Mouse (Mus musculus) ES-E14 (cell line): Measurements from ENCODE around the gene Hoxb4. TPM values are rescaled to one million over a fixed set of nuclear protein-coding genes. Genes with fewer than 3 reads are reported as not detected.

Source experiments
- DNase-seq: peaks from one replicate; pipeline ENCODE4 v3.0.0-alpha.2; 2013; ENCODE audit warnings: low read depth, low spot score
- H3K27ac ChIP-seq: 2 replicates; pipeline ENCODE4 v1.5.1; 2012; ENCODE audit warnings: low read depth, mild to moderate bottlenecking, low read length, moderate library complexity, mixed read lengths; ENCODE audit not compliant: poor library complexity, insufficient read depth, severe bottlenecking
- H3K36me3 ChIP-seq: 2 replicates; pipeline ENCODE4 v1.6.1; 2012; ENCODE audit warnings: mild to moderate bottlenecking, low read length, moderate library complexity, mixed read lengths; ENCODE audit not compliant: control insufficient read depth, poor library complexity, insufficient read depth, severe bottlenecking
- H3K4me1 ChIP-seq, 2 experiments: fragments of 150-350 bp in 1 of 2; sonication (generic) in 1 of 2; 2 replicates each; pipeline ENCODE4 v1.6.1; 2012; ENCODE audit warnings: low read length in 2 of 2, mild to moderate bottlenecking in 1 of 2, mixed read lengths in 1 of 2; ENCODE audit not compliant: control insufficient read depth in 2 of 2, insufficient read depth in 2 of 2, poor library complexity in 1 of 2
- H3K4me3 ChIP-seq, 2 experiments: fragments of 150-350 bp in 1 of 2; sonication (generic) in 1 of 2; 2 replicates each; pipeline ENCODE4 v1.5.1; 2012; ENCODE audit warnings: low read length in 2 of 2, low read depth in 1 of 2, mild to moderate bottlenecking in 1 of 2, mixed read lengths in 1 of 2; ENCODE audit not compliant: insufficient read depth in 1 of 2, poor library complexity in 1 of 2, severe bottlenecking in 1 of 2
- H3K9ac ChIP-seq: 2 replicates; pipeline ENCODE4 v1.6.1; 2012; ENCODE audit warnings: low read depth, mild to moderate bottlenecking, low read length, mixed read lengths; ENCODE audit not compliant: poor library complexity, insufficient read depth, severe bottlenecking
- H3K9me3 ChIP-seq: fragments of 150-350 bp; sonication (generic); 2 replicates; pipeline ENCODE4 v1.6.1; 2012; ENCODE audit warnings: low read depth, mild to moderate bottlenecking, low read length; ENCODE audit not compliant: control insufficient read depth, insufficient read depth
- CHD2 ChIP-seq: IDR thresholded peaks from 2 replicates; pipeline ENCODE4 v1.6.1; 2014; ENCODE audit warnings: mild to moderate bottlenecking, low read depth, low read length, inconsistent platforms
- HCFC1 ChIP-seq: IDR thresholded peaks from 2 replicates; pipeline ENCODE4 v1.6.1; 2012; ENCODE audit warnings: low read length, inconsistent platforms, borderline replicate concordance; ENCODE audit not compliant: insufficient read depth
- MAFK ChIP-seq: IDR thresholded peaks from 2 replicates; pipeline ENCODE4 v1.6.1; 2014; ENCODE audit warnings: mild to moderate bottlenecking, low read depth, low read length, inconsistent platforms; ENCODE audit not compliant: insufficient read depth
- ZC3H11A ChIP-seq: IDR thresholded peaks from 2 replicates; pipeline ENCODE4 v1.6.1; 2012; ENCODE audit warnings: low read depth, mild to moderate bottlenecking, inconsistent platforms, low read length, borderline replicate concordance
- ZNF384 ChIP-seq: IDR thresholded peaks from 2 replicates; pipeline ENCODE4 v1.6.1; 2012; ENCODE audit warnings: low read depth, low read length, inconsistent platforms
- in situ Hi-C, 2 experiments: fragments of 600-800 bp; cut with MboI; formaldehyde crosslinking; loops; one replicate each; pipeline ENCODE4 v1.15.1; 2025; ENCODE audit warnings: low sequenced_read_pairs in 2 of 2, inconsistent platforms in 1 of 2; ENCODE audit not compliant: unreplicated experiment in 2 of 2
- total RNA-seq: library from RNA; depleted of rRNA; stranded (reverse); fragments of 300-350 nt; gene quantifications from 2 replicates; pipeline ENCODE4 v1.2.3, GENCODE M21; 2012

Gene Hoxb4
- total RNA-seq, 1 experiment, result 1.2 TPM

DNA sequence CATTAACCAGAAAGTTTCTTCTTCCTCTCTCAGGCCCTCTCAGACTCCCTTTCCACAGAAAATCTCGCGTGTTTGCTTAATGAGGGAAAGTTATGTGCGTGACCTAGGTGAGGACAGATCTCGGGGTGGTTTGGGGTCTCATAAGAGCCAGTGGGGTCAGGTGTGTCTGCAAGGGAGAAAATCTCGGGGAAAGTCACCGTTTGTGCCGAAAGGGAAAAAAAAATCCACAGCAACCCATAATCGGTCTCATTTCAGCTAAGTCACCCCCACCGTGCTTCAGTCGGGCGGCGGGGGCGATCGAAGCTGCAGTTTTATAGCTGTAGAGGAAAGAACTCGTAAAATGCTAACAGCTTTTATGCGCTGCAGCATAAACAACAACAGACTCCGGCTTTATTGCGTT is 36.7 kb upstream of the Hoxb4 start:
- Histone ChIP-seq H3K4me1 (peaks cover 0 to 9% of the 10 kb centered on the region in 2 experiments; a peak in 1 of 4 replicates), H3K4me3 (no peak overlapping the region), H3K9me3 (no peaks in the 10 kb centered on the region), H3K36me3 (no peaks in the 10 kb centered on the region), H3K9ac (no peak overlapping the region), H3K27ac (no peak overlapping the region)
- in situ Hi-C loops, result loop anchor here (5.0 to 25.0 kb wide), 3 partner anchors 46 to 581 kb away; no protein-coding TSS in a partner anchor
- DNase-seq, result no peak
- no peak for TF ChIP-seq ZNF384

GRCm38 (mm10) chr11:96281855-96282570 is 36.1 kb upstream of the Hoxb4 start, which contains the start of gene Hoxb8:
Gene Hoxb8, plus strand, starts transcription at chr11:96281905.
- Histone ChIP-seq H3K9me3 (no peaks in the 10 kb centered on the region), H3K9ac (no peak within 1 kb of the TSS), H3K4me3 (no peak within 1 kb of the TSS), H3K27ac (no peak within 1 kb of the TSS), H3K36me3 (no peaks in the 10 kb centered on the region), H3K4me1 (peaks cover 0 to 9% of the 10 kb centered on the region in 2 experiments; a peak in 1 of 4 replicates)
- DNase-seq, result peak; percentile 26
- in situ Hi-C loops, result loop anchor here (5.0 to 25.0 kb wide), 3 partner anchors 45 to 580 kb away; no protein-coding TSS in a partner anchor
- TF ChIP-seq MAFK (no peak), HCFC1 (no peak), ZC3H11A (no peak)

DNA sequence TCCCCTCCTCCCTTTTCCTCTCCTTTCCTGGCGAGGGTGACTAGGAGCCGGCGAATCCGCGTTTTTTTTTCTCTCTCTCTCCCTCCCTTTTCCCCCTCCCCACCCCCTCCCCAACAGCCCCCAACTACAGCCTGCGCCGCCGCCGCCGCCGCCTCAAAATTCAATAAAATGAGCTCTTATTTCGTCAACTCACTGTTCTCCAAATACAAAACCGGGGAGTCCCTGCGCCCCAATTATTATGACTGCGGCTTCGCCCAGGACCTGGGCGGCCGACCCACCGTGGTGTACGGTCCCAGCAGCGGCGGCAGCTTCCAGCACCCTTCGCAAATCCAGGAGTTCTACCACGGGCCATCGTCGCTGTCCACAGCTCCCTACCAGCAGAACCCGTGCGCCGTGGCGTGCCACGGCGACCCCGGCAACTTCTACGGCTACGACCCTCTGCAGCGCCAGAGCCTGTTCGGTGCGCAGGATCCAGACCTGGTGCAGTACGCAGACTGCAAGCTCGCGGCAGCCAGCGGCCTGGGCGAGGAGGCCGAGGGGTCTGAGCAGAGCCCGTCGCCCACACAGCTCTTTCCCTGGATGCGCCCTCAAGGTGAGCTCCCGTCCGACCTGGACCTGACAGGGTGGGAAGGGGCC is 35.2 kb upstream of the Hoxb4 start:
- H3K4me1 ChIP-seq, result peaks cover 0 to 9% of the 10 kb centered on the region in 2 experiments; a peak in 1 of 4 replicates
- H3K27ac ChIP-seq, result no peak overlapping the region
- in situ Hi-C loops, result loop anchor here (5.0 to 25.0 kb wide), 3 partner anchors 44 to 579 kb away; no protein-coding TSS in a partner anchor
- no peak overlapping the region for H3K9ac ChIP-seq
- TF ChIP-seq HCFC1, result 0 out of 2 replicates have a peak, but pooled peaks have one; percentile 36
- TF ChIP-seq ZNF384, result no peak
- peak; percentile 39 for DNase-seq
- H3K36me3 ChIP-seq, result no peaks in the 10 kb centered on the region
- peak overlapping the region in 1 of 2 experiments; percentile 2; a peak in 1 of 4 replicates for H3K4me3 ChIP-seq
- no peaks in the 10 kb centered on the region for H3K9me3 ChIP-seq

GRCm38 (mm10) chr11:96284041-96284749 is 33.9 kb upstream of the Hoxb4 start:
- no peaks in the 10 kb centered on the region for H3K36me3 ChIP-seq
- H3K9me3 ChIP-seq, result no peaks in the 10 kb centered on the region
- no peak for TF ChIP-seq MAFK
- no peak for TF ChIP-seq CHD2
- no peak for TF ChIP-seq ZC3H11A
- no peak for TF ChIP-seq HCFC1
- TF ChIP-seq ZNF384, result no peak
- no peak overlapping the region for H3K9ac ChIP-seq
- H3K4me3 ChIP-seq, result peak overlapping the region in 1 of 2 experiments; percentile 17; a peak in 1 of 4 replicates
- peaks cover 0 to 9% of the 10 kb centered on the region in 2 experiments; a peak in 1 of 4 replicates for H3K4me1 ChIP-seq
- no peak overlapping the region for H3K27ac ChIP-seq
- no peak for DNase-seq
- in situ Hi-C loops, result loop anchor here (5.0 to 25.0 kb wide), 3 partner anchors 43 to 578 kb away; no protein-coding TSS in a partner anchor
